Mouse (Mus musculus): Measurements from ENCODE around the gene Col2a1.

GRCm38 (mm10) chr15:97954671-97955070, 49.8 kb downstream of the Col2a1 start:
- TF ChIP-seq CTCF (IDR thresholded peaks at IDR 0.05; ENCODE audit: insufficient read depth, low read length) (no peak), POLR2A (IDR thresholded peaks at IDR 0.05; ENCODE audit: borderline replicate concordance, extremely low read depth, low read depth, low read length) (no peak)
